Mouse (Mus musculus) olfactory bulb, adult 2 months (tissue): Measurements from ENCODE around the gene Sema6c. TPM values are rescaled to one million over a fixed set of nuclear protein-coding genes. Genes with fewer than 3 reads are reported as not detected.

Source experiments
- H3K27ac ChIP-seq: fragments of 200-500 bp; 2 replicates; pipeline ENCODE4 v1.5.1; 2012; ENCODE audit warnings: low read depth, low read length; ENCODE audit not compliant: insufficient read depth
- H3K4me1 ChIP-seq: fragments of 200-500 bp; 2 replicates; pipeline ENCODE4 v1.6.1; 2012; ENCODE audit warnings: low read length; ENCODE audit not compliant: control insufficient read depth, insufficient read depth
- H3K4me3 ChIP-seq: fragments of 200-500 bp; 2 replicates; pipeline ENCODE4 v1.5.1; 2012; ENCODE audit warnings: mild to moderate bottlenecking, low read depth, low read length, moderate library complexity; ENCODE audit not compliant: insufficient read depth
- CTCF ChIP-seq: fragments of 200-500 bp; IDR thresholded peaks from 2 replicates; pipeline ENCODE4 v1.5.1; 2012; ENCODE audit warnings: low read depth, mild to moderate bottlenecking, low read length, moderate library complexity; ENCODE audit not compliant: insufficient read depth
- POLR2A ChIP-seq: fragments of 200-500 bp; IDR thresholded peaks from 2 replicates; pipeline ENCODE4 v1.6.1; 2012; ENCODE audit warnings: mild to moderate bottlenecking, low read depth, low read length, moderate library complexity; ENCODE audit not compliant: insufficient read depth
- WGBS: fragments of 180-500 bp; shearing (Covaris S2); methylation state at CpG from one replicate; pipeline ENCODE4 v1.1.7; 2018; 5-methylcytosine and 5-hydroxymethylcytosine counted together
- polyA plus RNA-seq: library from polyadenylated mRNA; stranded (reverse); fragments of >200 nt; gene quantifications from 2 replicates; pipeline ENCODE4 v1.2.4, GENCODE M21; 2012; ENCODE audit warnings: low replicate concordance; ENCODE audit not compliant: missing spikeins, insufficient read depth, insufficient read length

Gene Sema6c
- polyA plus RNA-seq, 1 experiment, result not detected

DNA sequence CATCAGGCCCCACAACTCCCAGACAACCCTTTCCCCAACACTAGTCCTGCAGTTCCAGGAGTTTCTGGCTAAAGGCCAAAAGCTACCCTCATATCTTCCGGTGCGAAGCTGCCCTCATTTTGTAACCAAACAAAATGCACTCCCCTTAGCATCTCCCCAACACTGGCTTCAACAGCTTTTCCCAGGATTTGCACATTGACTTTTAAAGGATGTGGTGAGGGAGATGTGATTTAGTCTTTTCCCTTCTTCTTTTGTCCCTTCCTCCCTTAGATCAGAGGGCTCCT is 2.0 kb downstream of the Sema6c start:
- Histone ChIP-seq H3K27ac (peak overlapping the region; percentile 15; the same call in 1 of the 2 replicates), H3K4me3 (no peak overlapping the region), H3K4me1 (peaks cover 29% of the 10 kb centered on the region)
- WGBS, result 35% methylated on average over 2 of the region's 2 CpGs
- no peak for TF ChIP-seq POLR2A
- TF ChIP-seq CTCF, result no peak

DNA sequence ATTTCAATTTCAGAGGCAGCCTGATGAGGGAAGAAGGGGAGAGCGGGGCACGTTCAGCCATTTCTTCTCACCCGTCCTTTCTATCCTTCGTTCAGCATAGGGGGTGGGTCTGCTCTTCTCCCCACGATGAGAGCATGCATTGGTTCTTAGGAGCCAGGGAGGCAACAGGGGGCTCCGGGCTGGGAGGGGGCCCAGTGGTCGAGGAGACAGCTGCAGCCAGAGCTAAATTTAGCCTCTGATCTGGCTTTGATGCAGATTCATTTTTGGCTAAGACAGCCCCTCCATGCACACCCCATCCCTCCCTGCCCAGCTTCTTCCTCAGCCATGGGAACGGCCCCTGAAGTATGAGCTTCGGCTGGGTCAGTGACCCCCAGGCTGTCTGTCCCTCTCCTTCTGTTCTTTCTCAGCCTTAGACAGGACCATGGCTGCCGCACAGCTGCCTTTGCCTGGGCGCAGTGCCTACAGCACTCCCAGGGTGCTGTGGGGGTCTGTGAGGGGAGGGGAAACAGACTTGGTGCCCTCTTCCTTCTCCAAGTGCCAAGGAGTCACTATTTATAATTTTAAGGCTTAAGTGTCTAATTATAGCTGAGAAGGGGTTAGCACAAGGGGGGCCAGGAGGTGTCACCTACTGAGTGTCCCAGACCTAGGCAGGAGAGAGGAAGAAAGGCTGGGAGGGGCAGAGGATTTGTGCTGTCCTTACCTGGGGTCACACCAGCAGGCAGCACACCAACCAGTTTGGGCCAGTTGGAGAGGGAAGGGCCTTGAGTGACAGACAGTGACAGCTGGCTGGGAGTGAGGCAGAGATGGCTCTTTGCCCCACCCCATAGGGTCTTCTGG is 3.4 kb downstream of the Sema6c start:
- TF ChIP-seq POLR2A (no peak), CTCF (no peak)
- H3K4me3 ChIP-seq, result no peak overlapping the region
- H3K4me1 ChIP-seq, result peaks cover 29% of the 10 kb centered on the region
- 0 out of 2 replicates have a peak overlapping the region, but pooled peaks have one; percentile 31 for H3K27ac ChIP-seq
- 41% methylated on average over 11 of the region's 11 CpGs for WGBS

DNA sequence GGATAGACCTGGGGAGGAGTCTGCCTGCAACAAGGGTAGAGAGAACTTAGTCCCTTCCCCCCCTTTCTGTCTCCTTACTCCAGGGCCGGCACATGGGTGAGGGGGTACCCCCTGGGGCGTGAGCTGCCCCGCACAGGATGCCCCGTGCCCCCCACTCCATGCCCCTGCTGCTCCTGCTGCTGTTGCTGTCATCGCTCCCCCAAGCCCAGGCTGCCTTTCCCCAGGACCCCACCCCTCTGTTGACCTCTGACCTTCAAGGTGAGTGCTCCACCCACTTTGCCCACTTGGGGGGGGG is 3.9 kb downstream of the Sema6c start:
- 71% methylated on average over 5 of the region's 5 CpGs for WGBS
- no peak overlapping the region for H3K27ac ChIP-seq
- H3K4me3 ChIP-seq, result no peak overlapping the region
- H3K4me1 ChIP-seq, result peaks cover 29% of the 10 kb centered on the region
- TF ChIP-seq POLR2A (no peak), CTCF (no peak)

DNA sequence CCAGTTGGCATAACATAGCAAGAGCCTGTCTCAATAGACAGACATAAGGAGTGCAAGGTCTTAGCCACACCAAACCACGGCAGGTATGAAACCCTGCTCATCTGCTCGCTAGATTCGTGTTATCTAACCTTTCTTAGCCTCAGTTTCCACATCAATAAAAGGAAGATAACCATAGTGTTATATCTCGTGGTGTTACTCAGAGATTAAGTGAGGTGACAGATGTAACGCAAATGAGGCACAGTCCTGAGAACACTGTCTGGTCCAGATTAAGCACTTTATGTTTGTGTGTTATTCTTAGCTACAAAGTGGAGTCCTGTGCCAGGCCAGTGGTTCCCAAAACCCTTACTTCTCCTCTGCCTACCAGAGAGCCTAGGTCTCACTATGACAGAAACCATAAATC is 4.6 kb downstream of the Sema6c start:
- peaks cover 25% of the 10 kb centered on the region for H3K4me1 ChIP-seq
- 86% methylated on average over 5 of the region's 5 CpGs for WGBS
- H3K4me3 ChIP-seq, result no peak overlapping the region
- TF ChIP-seq POLR2A (no peak), CTCF (no peak)
- no peak overlapping the region for H3K27ac ChIP-seq

DNA sequence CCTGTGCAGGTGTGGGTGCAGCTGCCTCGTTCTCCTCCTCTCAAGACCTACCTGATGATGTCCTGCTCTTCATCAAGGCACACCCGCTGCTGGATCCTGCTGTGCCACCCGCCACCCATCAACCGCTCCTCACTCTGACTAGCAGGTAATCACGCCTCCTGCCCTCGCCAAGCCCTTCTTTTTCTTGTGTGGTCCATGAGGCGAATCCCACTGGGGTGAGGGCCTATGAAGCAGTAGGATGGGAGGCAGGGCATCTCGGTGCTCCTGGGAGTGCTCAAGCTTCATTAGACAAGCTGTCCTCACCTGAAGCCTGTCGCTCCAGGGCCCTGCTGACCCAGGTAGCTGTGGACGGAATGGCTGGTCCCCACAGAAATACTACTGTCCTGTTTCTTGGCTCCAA is 9.7 kb downstream of the Sema6c start:
- peaks cover 10% of the 10 kb centered on the region for H3K4me1 ChIP-seq
- 91% methylated on average over 10 of the region's 10 CpGs for WGBS
- H3K27ac ChIP-seq, result no peak overlapping the region
- TF ChIP-seq POLR2A (no peak), CTCF (no peak)
- no peak overlapping the region for H3K4me3 ChIP-seq

DNA sequence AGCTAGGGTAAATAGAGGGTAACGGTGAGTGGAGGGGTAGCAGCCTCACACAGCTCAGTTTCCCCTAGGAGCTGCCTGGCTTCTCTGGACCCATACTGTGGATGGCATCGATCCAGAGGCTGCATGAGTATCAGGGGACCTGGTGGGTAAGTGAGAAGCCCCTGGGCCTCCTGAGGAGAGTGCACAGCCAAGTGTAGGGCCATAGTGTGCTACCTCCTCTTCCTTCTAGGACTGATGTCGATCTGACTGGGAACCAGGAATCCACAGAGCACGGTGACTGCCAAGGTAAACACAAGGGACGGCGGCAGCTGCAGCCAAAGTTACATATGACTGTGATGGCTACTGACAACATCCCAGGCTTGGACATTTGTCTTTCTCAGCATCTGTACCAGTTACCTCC is 10.8 kb downstream of the Sema6c start:
- WGBS, result 91% methylated on average over 6 of the region's 6 CpGs
- Histone ChIP-seq H3K4me1 (peaks cover 10% of the 10 kb centered on the region), H3K4me3 (no peak overlapping the region), H3K27ac (no peak overlapping the region)
- TF ChIP-seq CTCF (no peak), POLR2A (no peak)

DNA sequence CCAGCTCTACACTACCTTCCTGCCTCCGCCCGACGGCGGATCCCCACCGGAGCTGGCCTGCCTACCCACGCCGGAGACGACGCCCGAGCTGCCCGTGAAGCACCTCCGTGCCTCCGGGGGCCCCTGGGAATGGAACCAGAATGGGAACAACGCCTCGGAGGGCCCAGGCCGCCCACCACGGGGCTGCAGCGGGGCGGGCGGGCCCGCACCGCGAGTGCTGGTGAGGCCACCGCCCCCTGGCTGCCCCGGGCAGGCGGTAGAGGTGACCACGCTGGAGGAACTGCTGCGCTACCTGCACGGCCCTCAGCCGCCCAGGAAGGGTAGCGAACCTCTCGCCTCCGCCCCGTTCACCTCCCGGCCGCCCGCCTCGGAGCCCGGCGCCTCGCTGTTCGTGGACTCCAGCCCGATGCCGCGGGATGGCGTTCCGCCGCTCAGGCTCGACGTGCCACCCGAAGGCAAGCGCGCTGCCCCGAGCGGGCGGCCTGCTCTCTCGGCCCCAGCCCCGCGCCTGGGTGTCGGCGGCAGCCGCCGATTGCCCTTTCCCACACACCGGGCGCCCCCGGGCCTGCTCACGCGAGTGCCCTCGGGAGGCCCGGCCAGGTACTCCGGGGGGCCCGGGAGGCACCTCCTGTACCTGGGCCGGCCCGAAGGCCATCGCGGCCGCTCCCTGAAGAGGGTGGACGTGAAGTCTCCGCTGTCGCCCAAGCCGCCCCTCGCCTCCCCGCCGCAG is 12.4 kb downstream of the Sema6c start:
- Histone ChIP-seq H3K27ac (no peak overlapping the region), H3K4me3 (no peak overlapping the region), H3K4me1 (peaks cover 14% of the 10 kb centered on the region)
- no peak for TF ChIP-seq CTCF
- no peak for TF ChIP-seq POLR2A
- WGBS, result 57% methylated on average over 84 of the region's 84 CpGs

DNA sequence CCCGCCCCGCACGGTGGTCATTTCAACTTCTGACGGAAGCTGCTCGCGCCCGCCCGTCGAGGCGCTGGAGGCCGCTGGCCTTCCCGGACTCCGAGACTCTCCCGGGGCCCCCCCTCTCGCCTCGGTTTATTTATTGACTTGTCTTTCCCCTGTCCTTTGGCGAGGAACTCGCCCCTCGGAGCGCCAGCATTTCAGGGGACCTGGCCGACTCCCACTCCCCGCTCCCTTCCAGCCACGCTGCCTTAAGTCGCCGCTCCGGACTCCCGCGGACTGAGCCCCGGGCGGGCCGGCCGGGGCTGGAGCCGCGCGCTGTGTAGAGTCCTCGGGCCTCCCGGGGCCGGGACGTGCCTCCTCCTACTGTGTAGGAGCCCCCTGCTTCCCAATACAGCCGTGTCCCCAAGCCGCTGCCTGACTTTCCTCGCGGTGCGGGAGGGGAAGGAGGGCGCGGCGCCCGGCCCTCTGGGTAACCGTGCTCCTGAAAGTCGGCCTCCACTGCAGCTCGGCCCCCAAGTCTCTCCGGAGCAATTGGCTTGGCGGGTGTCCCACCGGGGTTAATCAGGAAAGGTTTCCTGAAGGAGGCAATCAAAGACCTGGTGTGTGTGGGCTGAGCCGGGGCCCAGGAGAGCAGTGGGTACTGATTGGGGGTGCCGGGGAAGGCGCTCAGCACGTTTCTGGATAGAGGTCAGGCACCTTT is 13.1 kb downstream of the Sema6c start:
- H3K4me3 ChIP-seq, result peak overlapping the region; percentile 12
- H3K4me1 ChIP-seq, result peaks cover 14% of the 10 kb centered on the region
- TF ChIP-seq CTCF, result no peak
- TF ChIP-seq POLR2A, result no peak
- 43% methylated on average over 58 of the region's 58 CpGs for WGBS
- H3K27ac ChIP-seq, result no peak overlapping the region

DNA sequence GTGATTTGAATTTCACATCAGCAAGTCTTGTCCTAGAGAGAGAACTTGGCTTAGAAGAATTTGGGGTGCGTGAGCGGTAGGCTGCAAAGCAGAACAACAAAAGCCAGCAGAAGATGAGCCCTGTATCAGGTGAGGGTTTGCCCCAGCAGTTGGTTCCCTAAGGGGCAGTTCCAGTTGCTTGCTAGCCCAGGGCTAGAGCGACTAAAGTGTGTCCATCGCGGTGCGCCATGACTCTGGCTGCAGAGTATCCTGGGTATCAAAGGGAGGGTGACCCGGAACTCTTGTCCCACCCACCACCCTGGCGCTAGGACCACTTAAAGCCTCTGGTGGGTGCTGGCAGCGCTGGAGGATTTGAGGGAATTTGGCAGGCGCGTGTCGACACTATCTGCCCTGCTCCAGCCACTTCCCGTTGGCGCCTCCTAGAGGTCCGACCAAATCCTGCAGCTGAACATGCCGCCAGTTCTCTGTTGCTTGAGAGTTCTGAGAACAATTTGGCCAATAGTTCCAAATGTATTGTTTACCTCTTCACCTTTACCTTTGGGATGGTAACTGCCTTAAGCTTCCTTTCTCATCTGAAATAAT is 13.8 kb downstream of the Sema6c start:
- Histone ChIP-seq H3K27ac (no peak overlapping the region), H3K4me3 (no peak overlapping the region), H3K4me1 (peaks cover 14% of the 10 kb centered on the region)

More for the DNA sequence above, 13.8 kb downstream of the Sema6c start:
- no peak for TF ChIP-seq POLR2A
- TF ChIP-seq CTCF, result peak; percentile 80
- 20% methylated on average over 16 of the region's 16 CpGs for WGBS
